Comparison of ENCODE assay signal across 26 mouse cellular contexts in the genomic region with DNA sequence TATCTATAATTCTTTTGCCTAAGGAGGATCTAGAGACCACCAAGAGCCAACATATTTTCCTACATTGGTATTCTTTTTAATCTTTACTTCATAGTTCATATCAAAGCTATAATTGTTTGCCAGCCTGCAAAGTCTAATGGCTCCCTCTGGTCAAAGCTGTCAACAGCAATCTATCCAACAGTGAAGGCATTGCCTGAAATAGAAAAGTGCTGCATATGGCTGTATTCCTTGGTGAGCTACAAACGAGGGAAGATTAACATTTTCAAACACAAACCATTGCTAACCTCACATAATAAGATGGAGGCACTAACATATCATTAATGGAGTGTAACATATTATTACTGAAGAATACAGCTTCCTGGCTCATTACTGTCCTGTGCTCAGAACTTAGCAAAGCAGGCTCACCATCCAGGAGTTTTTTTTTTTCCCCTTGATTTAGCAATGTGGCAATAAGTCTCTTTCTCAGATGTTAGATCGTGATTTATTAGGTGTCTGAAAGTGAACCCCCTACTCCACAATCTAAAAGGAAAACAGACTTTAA.
A peak's percentile ranks its signal among the peaks of the same experiment; 100 is the strongest.
DNase-seq lines count a peak whose midpoint lies in the region; ATAC-seq and TF ChIP-seq lines count a peak whose summit lies in the region.
"Had no signal": no experiment of that assay in that cellular context is flagged by ENCODE, and none has a peak within 500 bp of the region (broad histone marks: within the 10 kb centered on the region; RNA-seq: fewer than 3 reads in every experiment).

No protein-coding gene starts in this region.

- H3K9ac ChIP-seq in forebrain, postnatal 0 days: no peak overlapping the region
- no peak overlapping the region for H3K9ac ChIP-seq in forebrain, embryonic 15.5 days (replicated peaks)
- H3K9ac ChIP-seq: embryonic facial prominence, embryonic 12.5 days; forebrain, embryonic 13.5 days; hindbrain, embryonic 14.5 days; intestine, embryonic 15.5 days; liver, embryonic 13.5 days; neural tube, embryonic 12.5 days; stomach, embryonic 15.5 days had no signal

- 39% methylated on average over 2 of the region's 2 CpGs for WGBS in forebrain, postnatal 0 days
- whole genome bisulfite sequencing in forebrain, embryonic 15.5 days: 31% methylated on average over 2 of the region's 2 CpGs

- H3K27me3 ChIP-seq in forebrain, postnatal 0 days (ENCODE audit: insufficient read depth, low read length): no peaks in the 10 kb centered on the region
- H3K27me3 ChIP-seq in forebrain, embryonic 15.5 days: no peaks in the 10 kb centered on the region
- H3K27me3 ChIP-seq: CH12.LX; embryonic facial prominence, embryonic 12.5 days; forebrain, embryonic 13.5 days; intestine, embryonic 15.5 days; liver, embryonic 13.5 days; megakaryocyte, embryonic 14.5 days; neural tube, embryonic 12.5 days; stomach, embryonic 15.5 days had no signal

- no peaks in the 10 kb centered on the region for H3K36me3 ChIP-seq in forebrain, postnatal 0 days (ENCODE audit: insufficient read depth)
- no peaks in the 10 kb centered on the region for H3K36me3 ChIP-seq in forebrain, embryonic 15.5 days
- H3K36me3 ChIP-seq: embryonic facial prominence, embryonic 12.5 days; G1E; intestine, embryonic 15.5 days; liver, embryonic 13.5 days; neural tube, embryonic 12.5 days; stomach, embryonic 15.5 days had no signal

- no peaks in the 10 kb centered on the region for H3K9me3 ChIP-seq in forebrain, postnatal 0 days (ENCODE audit: low read length)
- no peaks in the 10 kb centered on the region for H3K9me3 ChIP-seq in forebrain, embryonic 15.5 days
- H3K9me3 ChIP-seq: embryonic facial prominence, embryonic 12.5 days; forebrain, embryonic 13.5 days; G1E; intestine, embryonic 15.5 days; liver, embryonic 13.5 days; megakaryocyte, embryonic 14.5 days; neural tube, embryonic 12.5 days; stomach, embryonic 15.5 days had no signal

- no peak for TF ChIP-seq POLR2A in brain, embryonic 14.5 days (IDR thresholded peaks at IDR 0.05; ENCODE audit: borderline replicate concordance, extremely low read depth, insufficient read depth, insufficient read length, poor library complexity, severe bottlenecking)

- no peak overlapping the region for H3K27ac ChIP-seq in forebrain, postnatal 0 days (ENCODE audit: low read depth, low read length)
- no peak overlapping the region for H3K27ac ChIP-seq in forebrain, embryonic 15.5 days (replicated peaks)
- H3K27ac ChIP-seq in layer of hippocampus, adult 2 months: no peak overlapping the region
- H3K27ac ChIP-seq: embryonic facial prominence, embryonic 12.5 days; forebrain, embryonic 13.5 days; hindbrain, embryonic 14.5 days; intestine, embryonic 15.5 days; liver, embryonic 13.5 days; neural tube, embryonic 12.5 days; stomach, embryonic 15.5 days had no signal

- no peak for TF ChIP-seq CTCF in forebrain, postnatal 0 days (IDR thresholded peaks at IDR 0.05; ENCODE audit: low read depth)
- no peak for TF ChIP-seq CTCF in brain, embryonic 14.5 days (IDR thresholded peaks at IDR 0.05; ENCODE audit: borderline replicate concordance, extremely low read depth, insufficient read depth, insufficient read length)
- no peak for TF ChIP-seq CTCF in layer of hippocampus, adult 2 months (conservative IDR thresholded peaks at IDR 0.05)

- no peak overlapping the region for H3K4me3 ChIP-seq in forebrain, postnatal 0 days (ENCODE audit: low read depth, low read length)
- no peak overlapping the region for H3K4me3 ChIP-seq in forebrain, embryonic 15.5 days
- no peak overlapping the region for H3K4me3 ChIP-seq in layer of hippocampus, adult 2 months
- H3K4me3 ChIP-seq: embryonic facial prominence, embryonic 12.5 days; erythroblast, embryonic 14.5 days; forebrain, embryonic 13.5 days; intestine, embryonic 15.5 days; liver, embryonic 13.5 days; megakaryocyte, embryonic 14.5 days; neural tube, embryonic 12.5 days; stomach, embryonic 15.5 days had no signal

- no peak; the same call in 1 of the 2 replicates for ATAC-seq in forebrain, postnatal 0 days
- no peak for ATAC-seq in forebrain, embryonic 15.5 days (replicated peaks)
- ATAC-seq in megakaryocyte, adult 5-6 weeks (ENCODE audit: poor library complexity, severe bottlenecking): no peak
- ATAC-seq: forebrain, embryonic 13.5 days; intestine, embryonic 15.5 days had no signal

- H3K4me1 ChIP-seq in forebrain, postnatal 0 days (ENCODE audit: insufficient read depth): no peaks in the 10 kb centered on the region
- H3K4me1 ChIP-seq in forebrain, embryonic 15.5 days: no peaks in the 10 kb centered on the region
- H3K4me1 ChIP-seq: embryonic facial prominence, embryonic 12.5 days; forebrain, embryonic 13.5 days; intestine, embryonic 15.5 days; liver, embryonic 13.5 days; megakaryocyte, embryonic 14.5 days; neural tube, embryonic 12.5 days; stomach, embryonic 15.5 days had no signal

- DNase-seq in forebrain, postnatal 0 days: peak; percentile 4
- DNase-seq in 3T3-L1 (ENCODE audit: low read depth, low spot score): peak; percentile 32
- DNase-seq in brain, embryonic 14.5 days (ENCODE audit: low read depth): peak; percentile 51
- DNase-seq in mesoderm, embryonic 11.5 days (ENCODE audit: low read depth, low spot score): peak; percentile 17
- no peak for DNase-seq in layer of hippocampus, adult 2 months (ENCODE audit: low spot score in 2 of 2)
- DNase-seq: adrenal gland, postnatal 10 days; B cell, adult 2 months; kidney, adult 9 months; kidney, postnatal 25 days; layer of hippocampus, postnatal 36 days; liver, embryonic 13.5 days; lung, adult 2 months; lung, postnatal 14 days; thymus, postnatal 25 days had no signal

- H3K4me2 ChIP-seq in forebrain, postnatal 0 days (ENCODE audit: low read depth): no peak overlapping the region
- no peak overlapping the region for H3K4me2 ChIP-seq in forebrain, embryonic 15.5 days (replicated peaks)
- H3K4me2 ChIP-seq: embryonic facial prominence, embryonic 12.5 days; forebrain, embryonic 13.5 days; hindbrain, embryonic 14.5 days; intestine, embryonic 15.5 days; liver, embryonic 13.5 days; neural tube, embryonic 12.5 days; stomach, embryonic 15.5 days had no signal

Comparison
In these comparisons a context has a peak if more than half of its experiments do, and no peak if none do; other contexts are left out.
1. DNase-seq: peak in forebrain, postnatal 0 days (single experiment), 3T3-L1 (single experiment), brain, embryonic 14.5 days (single experiment) and mesoderm, embryonic 11.5 days (single experiment); none in layer of hippocampus, adult 2 months (0 of 2).